Mouse (Mus musculus): Measurements from ENCODE around the gene Urgcp.
"Not testable (repeated sequence)": the region's sequence is repeated elsewhere in the genome, so short reads cannot be mapped to it uniquely, and the experiment has no call there.

The Urgcp gene

GRCm38 (mm10) chr11:5761820-5762632, at the start of gene Urgcp:
Gene Urgcp, minus strand, starts transcription at chr11:5762376.
- DNase-seq = peak; percentile 93

GRCm38 (mm10) chr11:5809487-5809886, 47.3 kb upstream of the Urgcp start:
- DNase-seq = not testable (repeated sequence)

GRCm38 (mm10) chr11:5807956-5808355, 45.8 kb upstream of the Urgcp start:
- DNase-seq = no peak

GRCm38 (mm10) chr11:5805711-5806110, 43.5 kb upstream of the Urgcp start:
- DNase-seq = no peak

DNA sequence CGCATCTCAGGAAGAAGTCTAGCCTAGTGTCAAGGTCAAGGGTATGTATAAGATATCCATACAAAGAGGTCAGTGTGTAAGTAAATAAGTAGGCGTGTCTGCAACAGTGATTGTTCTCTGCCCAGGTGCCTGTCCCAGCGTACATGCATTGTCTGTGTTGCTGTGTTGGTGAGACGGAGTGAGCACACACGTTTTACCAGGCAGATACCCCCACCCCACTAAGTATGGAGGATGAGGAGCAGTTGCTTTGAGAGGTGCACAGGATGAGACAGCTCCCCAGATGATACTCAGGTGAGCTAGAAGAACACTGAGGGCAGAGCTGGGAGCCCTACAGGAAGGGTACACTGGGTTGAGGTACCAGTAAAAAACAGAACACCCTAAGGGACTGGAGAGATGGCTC, 42.0 kb upstream of the Urgcp start:
- no peak for DNase-seq

DNA sequence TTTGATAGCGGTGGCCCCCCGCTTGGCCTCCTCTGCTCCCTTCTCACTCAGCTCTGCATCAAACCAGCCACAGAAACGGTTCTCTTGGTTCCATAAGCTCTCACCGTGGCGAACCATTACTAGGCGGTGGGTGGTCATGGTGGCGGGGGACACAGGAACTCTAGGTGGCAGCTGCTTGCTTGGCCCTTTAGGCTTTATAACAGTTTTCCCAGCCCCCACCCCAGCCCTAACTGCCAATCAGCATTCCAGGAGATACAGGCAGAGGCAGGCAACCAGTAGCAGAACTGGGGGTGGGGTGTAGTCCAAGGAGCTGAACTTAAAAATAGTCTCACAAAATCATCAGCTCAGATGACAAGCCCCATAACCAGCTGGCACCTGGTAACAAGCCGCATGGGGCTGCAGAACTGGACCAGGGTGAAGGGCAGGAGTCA, 41.4 kb upstream of the Urgcp start, which contains the start of gene Pgam2:
TSS of gene Pgam2 (minus strand) at position 183 of the 431 bp plus-strand sequence.
- no peak for DNase-seq

- no peak for DNase-seq
These were observed 40.5 kb upstream of the Urgcp start for GRCm38 (mm10) chr11:5802457-5803217.

DNA sequence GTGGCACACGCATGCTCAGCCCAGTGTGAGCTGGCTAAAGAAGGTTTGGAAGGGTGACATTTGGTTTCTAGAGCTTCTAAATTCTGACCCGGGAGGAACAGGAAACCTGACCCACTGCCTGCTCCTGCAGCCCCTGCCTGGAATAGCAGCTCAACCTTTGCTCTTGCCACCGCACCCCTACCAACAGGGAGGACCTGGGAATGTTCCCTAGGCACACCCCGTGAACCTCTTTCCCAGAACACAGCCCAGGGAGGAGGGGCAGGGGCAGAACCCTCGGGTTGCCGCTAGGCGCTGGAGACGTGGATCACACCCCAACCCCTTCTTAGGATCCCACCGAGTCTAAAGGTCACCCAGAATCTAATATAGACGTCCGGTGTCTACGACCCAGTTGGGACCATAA, 39.8 kb upstream of the Urgcp start:
- DNase-seq = no peak

GRCm38 (mm10) chr11:5801511-5801910, 39.3 kb upstream of the Urgcp start:
- no peak for DNase-seq

- peak; percentile 3 for DNase-seq
These were observed 37.7 kb upstream of the Urgcp start for GRCm38 (mm10) chr11:5799621-5800490.

DNA sequence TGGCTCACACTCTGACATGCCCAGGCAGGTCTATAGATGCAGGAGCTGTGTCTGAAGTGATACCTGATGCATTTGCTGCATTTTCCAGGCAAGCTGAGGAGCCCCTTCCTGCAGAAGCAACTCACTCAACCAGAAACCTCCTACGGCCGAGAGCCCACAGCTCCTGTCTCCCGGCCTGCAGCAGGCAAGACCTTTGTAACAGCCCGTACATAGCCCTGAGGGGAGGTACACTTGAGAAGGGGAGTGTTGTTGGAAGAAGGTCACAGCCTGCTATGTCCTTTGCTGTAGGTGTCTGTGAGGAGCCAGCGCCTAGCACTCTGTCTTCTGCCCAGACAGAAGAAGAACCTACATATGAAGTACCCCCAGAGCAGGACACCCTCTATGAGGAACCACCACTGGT, 35.8 kb upstream of the Urgcp start:
- no peak for DNase-seq

- no peak for DNase-seq
These were observed 35.2 kb upstream of the Urgcp start for GRCm38 (mm10) chr11:5797371-5797770.

DNA sequence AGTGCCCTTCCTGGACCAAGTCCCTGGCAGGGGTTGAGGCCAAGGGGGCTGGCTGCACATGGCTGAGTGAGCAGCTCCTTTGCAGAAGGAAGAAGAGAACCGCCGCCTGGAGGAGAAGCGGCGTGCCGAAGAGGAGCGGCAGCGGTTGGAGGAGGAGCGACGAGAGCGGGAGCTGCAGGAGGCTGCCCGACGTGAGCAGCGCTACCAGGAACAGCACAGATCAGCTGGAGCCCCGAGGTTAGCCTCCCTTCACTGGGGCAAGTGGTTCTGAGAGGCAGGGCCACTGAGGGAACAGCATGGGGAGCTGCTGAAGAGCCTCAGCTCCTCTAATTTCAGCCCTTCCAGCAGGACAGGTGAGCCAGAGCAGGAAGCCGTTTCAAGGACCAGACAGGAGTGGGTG, 34.8 kb upstream of the Urgcp start:
- no peak for DNase-seq

- no peak for DNase-seq
These were observed 33.5 kb upstream of the Urgcp start for GRCm38 (mm10) chr11:5795706-5796105.

DNA sequence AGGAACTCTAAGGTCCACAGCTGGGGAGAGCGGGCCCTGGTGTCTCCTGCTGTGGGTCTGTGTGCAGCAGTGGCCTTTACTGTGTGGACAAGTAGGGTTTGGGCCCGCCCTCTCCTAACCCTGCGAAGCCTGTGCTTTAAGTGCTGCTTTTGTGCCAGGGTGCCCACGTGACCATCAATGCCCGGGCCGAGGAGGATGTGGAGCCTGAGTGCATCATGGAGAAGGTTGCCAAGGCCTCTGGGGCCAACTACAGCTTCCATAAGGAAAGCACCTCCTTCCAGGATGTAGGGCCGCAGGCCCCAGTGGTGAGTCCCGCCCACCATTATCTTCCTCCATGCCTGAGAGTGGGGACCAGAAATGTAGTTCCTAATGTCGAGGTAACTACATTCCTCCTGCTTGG, 33.1 kb upstream of the Urgcp start:
- no peak for DNase-seq

GRCm38 (mm10) chr11:5790431-5790830, 28.3 kb upstream of the Urgcp start:
- DNase-seq = no peak

GRCm38 (mm10) chr11:5789754-5790333, 27.7 kb upstream of the Urgcp start:
- DNase-seq = no peak

GRCm38 (mm10) chr11:5789071-5789753, 27.0 kb upstream of the Urgcp start:
- no peak for DNase-seq

DNA sequence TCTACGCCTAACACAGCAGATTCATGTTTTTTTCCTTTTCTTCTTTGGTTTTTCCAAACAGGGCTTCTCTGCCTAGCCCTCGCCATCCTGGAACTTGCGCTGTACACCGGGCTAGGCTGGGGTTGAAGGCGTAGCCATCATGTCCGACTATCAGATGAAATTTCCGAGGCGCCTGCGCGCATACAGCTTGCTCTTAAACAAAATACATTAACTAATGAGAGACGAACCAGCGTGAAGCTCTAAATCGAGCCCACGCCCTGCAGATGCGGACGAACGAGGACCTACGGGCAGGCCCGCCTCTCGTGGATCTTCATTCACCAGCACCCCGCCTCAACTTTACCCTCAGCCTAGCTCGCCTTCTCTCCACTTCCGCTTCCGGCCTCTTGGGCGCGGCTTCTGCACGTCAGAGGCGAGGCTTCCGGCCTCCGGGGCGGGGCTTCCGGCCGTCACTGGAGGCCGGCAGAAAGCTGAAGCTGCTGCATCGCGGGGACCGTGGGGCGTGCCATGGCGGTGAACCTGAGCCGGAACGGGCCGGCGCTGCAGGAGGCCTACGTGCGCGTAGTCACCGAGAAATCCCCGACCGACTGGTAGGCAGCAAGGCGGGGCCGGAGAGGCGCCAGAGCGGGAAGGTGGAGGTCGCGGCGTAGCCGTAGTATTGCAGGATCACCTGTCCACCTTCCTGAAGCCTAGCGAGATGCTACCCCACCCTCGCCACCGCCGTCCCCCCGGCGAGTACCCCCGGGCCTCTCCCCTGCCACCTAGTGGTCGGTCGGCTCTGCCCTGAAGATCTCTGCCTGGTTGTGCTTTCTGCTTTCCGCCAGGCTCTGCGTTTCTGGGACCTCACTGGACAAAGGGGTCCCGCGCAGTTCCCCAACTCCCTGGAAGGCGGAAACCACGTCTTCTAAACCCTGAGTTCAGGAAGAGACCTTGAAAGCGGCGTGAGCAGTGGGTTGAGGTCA, 26.2 kb upstream of the Urgcp start, which contains the start of gene Dbnl:
TSS of gene Dbnl (plus strand) at position 433 of the 959 bp plus-strand sequence.
- peak; percentile 92 for DNase-seq

GRCm38 (mm10) chr11:5787671-5788055, 25.5 kb upstream of the Urgcp start:
- DNase-seq = no peak

GRCm38 (mm10) chr11:5785732-5786131, 23.6 kb upstream of the Urgcp start:
- no peak for DNase-seq

Data from right cerebral cortex, postnatal 14 days (tissue).